Mouse (Mus musculus) urinary bladder, postnatal 25 days (tissue): Measurements from ENCODE around the gene Cacna1a.

ENCODE experiments used
- DNase-seq: peaks from one replicate; pipeline ENCODE4 v3.0.0; 2022; ENCODE audit warnings: low spot score

Cacna1a gene

GRCm38 (mm10) chr8:84388275-84388674, at the start of gene Cacna1a:
Gene Cacna1a (plus strand): TSS chr8:84388440.
- no peak for DNase-seq

GRCm38 (mm10) chr8:84338493-84338892, 49.7 kb upstream of the Cacna1a start:
- DNase-seq = no peak

DNA sequence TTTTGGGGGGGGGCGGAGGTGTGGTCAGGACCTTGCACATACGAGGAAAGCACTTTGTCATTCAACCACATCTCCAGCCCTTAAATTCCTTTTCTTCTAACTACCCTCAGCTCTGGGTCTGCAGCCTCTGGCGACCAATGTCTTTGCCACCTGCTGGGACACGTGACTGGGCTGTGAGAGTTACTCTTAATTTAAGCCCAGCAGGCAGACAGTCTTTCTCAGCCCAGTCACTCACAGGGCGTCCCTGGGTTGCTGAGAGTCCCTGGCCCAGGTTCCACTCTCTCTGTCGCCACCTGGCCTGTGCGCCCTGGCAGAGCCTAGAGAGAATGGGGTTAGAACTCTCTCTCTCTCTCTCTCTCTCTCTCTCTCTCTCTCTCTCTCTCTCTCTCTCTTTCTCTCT, 48.9 kb upstream of the Cacna1a start:
- no peak for DNase-seq

- no peak for DNase-seq
These were observed 48.4 kb upstream of the Cacna1a start for GRCm38 (mm10) chr8:84339867-84340266.

DNA sequence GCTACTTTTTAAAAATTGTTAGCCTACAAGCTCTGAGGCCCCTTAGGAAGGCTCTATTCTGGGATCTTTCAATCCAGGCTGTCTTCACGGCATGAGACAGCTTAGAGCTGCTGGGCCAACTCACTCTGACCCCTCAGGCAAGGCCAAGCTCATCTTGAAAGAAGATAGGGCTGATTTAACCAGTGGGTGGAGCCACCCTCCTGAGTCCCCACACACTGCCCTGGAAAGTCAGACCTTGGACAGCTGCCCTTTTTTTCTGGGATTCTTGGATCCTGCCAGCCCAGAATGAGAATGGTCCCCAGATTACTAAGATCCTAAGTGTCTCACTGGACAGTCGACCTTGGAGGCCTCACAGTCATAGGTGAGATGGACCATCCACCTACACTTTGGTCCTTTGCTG, 47.6 kb upstream of the Cacna1a start:
- no peak for DNase-seq

DNA sequence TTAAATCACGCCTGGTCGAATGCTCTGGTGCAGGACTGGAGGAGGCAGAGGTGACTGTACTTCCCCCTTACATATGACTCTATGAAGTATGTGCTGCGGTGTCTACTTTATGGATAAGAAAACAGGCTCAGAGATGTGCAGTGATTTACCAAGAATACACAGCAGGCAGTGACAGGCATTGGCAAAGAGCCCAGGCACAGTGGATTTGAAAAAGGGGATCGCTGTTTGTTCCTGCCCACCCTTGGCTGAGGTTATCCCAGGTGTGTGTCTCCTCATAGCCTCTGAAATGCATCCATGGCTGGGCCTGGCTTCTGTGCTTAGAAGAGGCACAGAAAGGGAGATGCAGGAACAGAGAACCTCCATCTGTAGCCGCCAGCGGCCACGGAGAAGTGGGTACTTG, 42.7 kb upstream of the Cacna1a start:
- DNase-seq = no peak

DNA sequence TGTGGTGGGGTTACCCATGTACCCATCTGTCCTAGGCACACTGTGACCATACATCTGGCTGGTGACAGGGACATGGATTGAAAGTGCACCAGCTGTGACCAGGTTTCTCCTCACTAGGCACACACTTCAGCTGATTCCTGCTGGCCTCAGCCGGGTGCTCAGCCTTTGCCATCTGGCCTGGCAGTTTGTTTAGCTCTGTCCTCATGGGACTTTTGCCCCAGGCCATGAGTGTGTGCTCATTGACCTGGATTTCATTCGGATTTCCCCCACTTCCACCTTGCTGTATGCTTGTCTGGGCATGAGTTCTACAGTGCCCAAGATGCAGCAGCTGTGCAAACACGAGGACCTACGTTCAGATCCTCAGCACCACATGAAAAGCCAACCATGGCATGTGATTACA, 41.8 kb upstream of the Cacna1a start:
- no peak for DNase-seq

- DNase-seq = no peak
These were observed 38.7 kb upstream of the Cacna1a start for GRCm38 (mm10) chr8:84349526-84349925.

GRCm38 (mm10) chr8:84350960-84351359, 37.3 kb upstream of the Cacna1a start:
- no peak for DNase-seq

- DNase-seq = no peak
These were observed 31.8 kb upstream of the Cacna1a start for GRCm38 (mm10) chr8:84356482-84356881.

DNA sequence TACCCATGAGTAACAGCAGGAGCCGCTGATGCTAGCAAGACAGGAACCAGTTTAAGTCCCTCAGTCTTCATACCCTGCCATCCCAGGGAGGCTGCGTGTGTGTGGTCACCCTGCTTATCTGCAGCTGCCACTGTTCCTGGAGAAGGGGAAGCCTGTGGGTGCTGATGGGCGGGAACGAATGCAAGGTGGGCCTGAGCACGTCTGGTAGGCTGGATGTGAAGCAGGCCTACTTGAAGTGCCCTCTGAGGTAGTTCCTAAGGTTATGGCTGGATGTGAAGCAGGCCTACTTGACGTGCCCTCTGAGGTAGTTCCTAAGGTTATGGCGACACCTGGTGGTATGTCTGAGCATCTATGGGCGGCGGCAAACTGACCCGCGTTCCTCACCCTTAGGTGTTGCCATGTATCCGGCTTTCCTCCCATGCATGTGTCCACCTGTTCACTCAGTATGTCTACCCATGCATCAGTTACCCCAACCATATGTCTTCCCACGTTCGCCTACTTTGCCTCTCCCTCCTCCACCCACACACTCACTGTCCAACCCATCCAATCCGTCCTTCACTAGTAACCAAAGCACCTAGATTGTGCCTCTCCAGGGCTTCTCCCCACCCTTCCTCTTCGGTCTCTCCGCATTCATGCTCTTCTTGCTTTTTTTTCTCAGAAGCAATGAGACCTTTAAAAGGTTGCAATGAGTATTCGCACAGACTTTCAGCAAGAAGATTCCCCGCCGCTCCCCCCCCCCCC, 30.4 kb upstream of the Cacna1a start:
- peak; percentile 78 for DNase-seq

GRCm38 (mm10) chr8:84363428-84364134, 24.7 kb upstream of the Cacna1a start:
- peak; percentile 85 for DNase-seq

DNA sequence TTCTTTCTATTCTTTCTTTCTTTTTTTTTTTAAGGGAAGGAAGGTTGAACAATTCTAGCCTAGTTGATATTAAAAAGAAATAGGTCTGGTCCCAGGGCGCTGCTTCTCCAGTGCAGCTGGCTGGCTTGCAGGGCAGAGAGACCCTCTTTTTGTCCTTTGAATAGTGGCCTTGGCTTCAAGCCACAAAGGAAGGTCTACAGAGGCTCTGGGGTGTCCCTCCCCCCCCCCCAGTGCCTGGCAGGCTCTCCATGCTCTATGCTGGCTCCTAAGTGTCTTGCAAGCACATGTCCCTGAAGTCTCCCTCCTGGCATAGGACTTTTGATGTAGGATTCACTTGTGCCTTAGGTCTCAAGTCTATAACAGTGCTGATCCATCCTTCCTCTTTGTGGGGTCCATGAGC, 23.0 kb upstream of the Cacna1a start:
- no peak for DNase-seq

DNA sequence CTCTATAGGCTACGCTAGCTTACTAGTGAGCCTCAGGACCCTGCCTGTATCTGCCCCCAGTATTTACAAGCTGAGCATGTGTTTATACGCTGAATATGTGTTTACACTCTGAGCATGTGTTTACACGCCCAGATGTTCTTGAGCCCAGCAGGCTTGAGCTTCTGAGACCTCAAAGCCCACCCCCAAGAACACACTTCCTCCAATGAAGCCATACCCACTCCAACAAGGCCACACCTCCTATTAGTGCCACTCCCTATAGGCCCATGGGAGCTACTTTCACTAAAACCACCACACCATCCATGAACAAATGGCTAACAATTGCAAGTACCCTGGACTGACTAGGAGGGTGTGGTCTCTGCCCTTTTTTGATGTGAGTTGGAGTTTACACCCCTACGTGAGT, 17.3 kb upstream of the Cacna1a start:
- no peak for DNase-seq

DNA sequence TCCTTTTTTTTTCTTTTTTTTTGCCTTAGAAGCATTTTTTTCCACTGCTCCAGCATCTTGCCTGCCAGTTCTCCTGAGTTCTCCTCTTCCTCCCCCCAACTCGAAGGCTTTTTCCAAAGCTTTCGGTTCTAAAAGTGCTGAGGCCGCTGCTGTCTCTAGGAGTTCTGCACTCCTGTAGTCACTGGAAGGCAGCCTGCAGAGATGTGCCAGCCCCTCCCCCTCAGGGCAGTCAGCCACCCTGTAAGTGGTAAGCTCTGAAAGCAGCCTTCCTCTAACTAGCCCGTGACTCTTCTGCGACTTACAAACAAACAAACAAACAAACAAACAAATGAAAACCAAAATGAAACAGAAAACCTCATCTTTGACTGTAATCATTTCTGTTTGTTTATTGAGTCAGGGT, 13.2 kb upstream of the Cacna1a start:
- DNase-seq = no peak

- DNase-seq = no peak
These were observed 12.4 kb upstream of the Cacna1a start for GRCm38 (mm10) chr8:84375803-84376202.

DNA sequence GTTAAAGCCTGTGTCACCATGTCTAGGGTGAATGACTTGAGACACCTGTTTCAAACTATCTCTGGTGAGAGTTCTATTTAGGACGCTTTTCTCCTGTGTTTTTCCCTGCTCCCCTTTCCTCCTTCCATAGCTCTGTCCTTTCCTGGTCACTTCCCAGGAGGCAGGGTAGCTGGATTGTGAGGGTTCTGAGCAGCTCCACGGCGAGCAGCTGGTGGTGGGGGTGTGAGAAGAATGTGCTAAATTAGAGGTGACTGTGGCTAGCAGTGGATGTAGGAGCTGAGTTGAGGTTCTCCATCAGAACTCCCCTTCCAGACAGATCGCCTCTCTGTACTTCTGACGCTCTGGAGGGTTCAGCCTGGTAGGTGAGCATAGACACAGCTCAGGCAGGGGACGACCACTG, 11.7 kb upstream of the Cacna1a start:
- no peak for DNase-seq

- no peak for DNase-seq
These were observed 6.6 kb upstream of the Cacna1a start for GRCm38 (mm10) chr8:84381676-84382075.

GRCm38 (mm10) chr8:84388773-84389172, 533 bp downstream of the Cacna1a start:
- no peak for DNase-seq

DNA sequence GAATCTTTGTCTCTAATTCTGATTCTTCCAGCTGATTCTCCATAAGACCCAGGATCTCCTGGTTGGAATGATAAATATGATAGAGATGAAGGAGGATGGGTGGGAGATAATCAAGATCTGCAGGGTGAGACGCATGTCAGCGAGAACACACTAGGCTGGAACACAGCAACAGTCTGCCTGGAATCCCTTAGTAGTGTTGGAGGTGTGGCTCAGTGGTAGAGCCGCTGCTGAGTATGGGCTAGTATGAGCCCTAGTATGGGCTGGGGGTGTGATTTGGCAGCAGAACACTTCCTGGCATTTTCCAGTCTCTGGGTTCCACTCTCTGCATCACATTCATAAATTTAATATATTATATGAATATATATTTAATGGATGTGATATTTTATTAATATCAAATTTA, 933 bp downstream of the Cacna1a start:
- DNase-seq = no peak

GRCm38 (mm10) chr8:84391611-84392010, 3.4 kb downstream of the Cacna1a start:
- DNase-seq = no peak

DNA sequence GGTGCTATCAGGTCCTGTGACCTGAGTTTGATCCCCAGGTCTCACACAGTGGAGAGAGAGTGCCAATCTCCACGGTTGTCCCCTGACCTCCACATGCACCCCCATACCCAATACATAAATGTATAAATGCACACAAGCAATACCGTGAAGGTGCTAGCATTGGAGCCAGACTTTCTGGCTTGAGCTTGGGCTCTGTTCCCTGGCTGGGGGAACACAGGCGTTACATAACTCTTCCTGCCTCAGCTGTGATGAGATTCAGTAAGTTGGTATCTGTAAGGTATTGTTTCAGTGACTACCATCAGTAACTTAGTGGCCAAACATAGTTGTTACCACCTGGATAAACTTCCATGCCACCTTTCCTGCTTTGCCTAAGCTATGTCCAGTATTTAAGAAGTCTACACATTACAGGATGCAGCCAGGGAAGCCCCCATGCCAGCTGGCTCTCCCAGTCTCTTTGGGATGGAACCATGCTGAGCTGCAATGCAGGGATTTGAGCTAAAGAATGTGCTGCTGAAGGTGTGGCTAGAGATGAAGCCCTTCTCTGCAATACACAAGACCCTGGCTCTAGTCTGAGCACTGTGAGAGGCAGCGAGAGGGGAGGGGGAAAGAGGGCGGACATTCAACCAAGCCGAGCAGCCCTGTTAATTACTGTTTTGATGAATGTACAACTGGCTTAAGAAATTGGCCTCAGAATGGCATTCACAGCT, 7.7 kb downstream of the Cacna1a start:
- no peak for DNase-seq
